Mouse (Mus musculus) gastrocnemius, adult 2 months (tissue): ENCODE data around the gene Apc2. TPM values are rescaled to one million over a fixed set of nuclear protein-coding genes. Genes with fewer than 3 reads are reported as not detected.

ENCODE experiments used
- DNase-seq: peaks from one replicate; pipeline ENCODE4 v3.0.0; 2022
- H3K27ac ChIP-seq: fragments of 200-600 bp; 2 replicates; pipeline ENCODE4 v1.8.1; 2022; ENCODE audit warnings: mild to moderate bottlenecking
- H3K4me3 ChIP-seq: fragments of 200-600 bp; 2 replicates; pipeline ENCODE4 v1.8.1; 2022; ENCODE audit warnings: mild to moderate bottlenecking, moderate library complexity
- CTCF ChIP-seq: fragments of 200-600 bp; IDR thresholded peaks from 2 replicates; pipeline ENCODE4 v1.8.1; 2022; ENCODE audit warnings: antibody characterized with exemption, mild to moderate bottlenecking, moderate library complexity
- intact Hi-C: fragments of 180-260 bp; cut with DNase I; formaldehyde crosslinking; loops from one replicate; pipeline ENCODE4 v1.15.1; 2025
- total RNA-seq, 2 experiments: library from RNA; stranded (reverse); gene quantifications; 2 replicates each; pipeline ENCODE4 v1.2.3; 2021

Gene Apc2
- total RNA-seq, 2 experiments from 2014 or later = 0.20 to 0.77 TPM

- Histone ChIP-seq H3K4me3 (no peak overlapping the region), H3K27ac (no peak overlapping the region)
- TF ChIP-seq CTCF = no peak
- no peak for DNase-seq
- intact Hi-C loops = no loop called here
These were observed 7.7 kb upstream of the Apc2 start for GRCm38 (mm10) chr10:80288097-80288496.

GRCm38 (mm10) chr10:80288657-80289056, 7.1 kb upstream of the Apc2 start:
- Histone ChIP-seq H3K27ac (no peak overlapping the region), H3K4me3 (no peak overlapping the region)
- 0 out of 2 replicates have a peak, but pooled peaks have one; percentile 8 for TF ChIP-seq CTCF
- intact Hi-C loops = no loop called here
- no peak for DNase-seq

DNA sequence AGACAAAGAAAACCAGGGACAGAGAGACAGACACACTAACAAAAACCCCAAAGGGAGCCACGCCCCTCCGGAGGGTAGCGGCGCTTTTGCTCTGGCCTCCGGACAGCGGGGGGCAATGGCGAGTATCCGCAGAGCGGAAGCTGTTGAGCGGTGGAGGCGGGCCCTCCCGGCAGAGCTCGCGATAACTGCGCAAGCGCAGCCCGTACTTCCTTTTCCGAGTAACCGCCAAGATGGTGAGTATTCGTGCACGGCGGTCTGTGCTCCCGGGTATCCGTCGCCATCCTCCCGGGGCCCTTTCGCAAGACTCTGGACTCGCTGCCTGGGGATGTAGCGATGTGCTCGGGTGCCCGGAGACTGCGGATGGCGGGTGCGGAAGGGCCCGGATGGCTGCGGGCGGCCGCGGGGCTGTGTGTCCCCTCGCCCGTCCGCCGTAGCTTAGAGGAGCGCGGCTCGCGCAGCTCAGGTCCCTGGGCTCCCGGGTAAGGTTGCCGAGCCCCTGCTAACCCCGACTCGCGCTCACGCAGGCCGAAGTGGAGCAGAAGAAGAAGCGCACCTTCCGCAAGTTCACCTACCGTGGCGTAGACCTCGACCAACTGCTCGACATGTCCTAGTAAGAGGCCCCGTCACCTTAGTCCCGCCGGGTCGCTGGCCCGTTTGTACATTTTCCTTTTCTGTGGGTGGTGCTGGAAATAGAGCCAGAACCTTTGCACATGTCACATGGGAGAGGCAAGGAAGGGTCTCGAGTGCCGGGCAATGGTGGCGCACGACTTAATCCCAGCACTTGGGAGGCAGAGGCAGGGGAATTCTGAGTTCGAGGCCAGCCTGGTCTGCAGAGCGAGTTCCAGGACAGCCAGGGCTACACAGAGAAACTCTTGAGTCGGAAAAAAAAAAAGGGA, 3.3 kb upstream of the Apc2 start, which contains the start of gene Rps15:
Rps15 (plus strand) TSS at position 203 of the 896 bp plus-strand sequence.
- DNase-seq = peak; percentile 97
- Histone ChIP-seq H3K4me3 (peak within 1 kb of the TSS; percentile 74), H3K27ac (peak within 1 kb of the TSS; percentile 92)
- TF ChIP-seq CTCF = peak; percentile 81
- intact Hi-C loops = loop anchor here (1.0 kb wide), 1 partner anchor 28 kb away; the partner anchor contains the start of gene 2310011J03Rik

DNA sequence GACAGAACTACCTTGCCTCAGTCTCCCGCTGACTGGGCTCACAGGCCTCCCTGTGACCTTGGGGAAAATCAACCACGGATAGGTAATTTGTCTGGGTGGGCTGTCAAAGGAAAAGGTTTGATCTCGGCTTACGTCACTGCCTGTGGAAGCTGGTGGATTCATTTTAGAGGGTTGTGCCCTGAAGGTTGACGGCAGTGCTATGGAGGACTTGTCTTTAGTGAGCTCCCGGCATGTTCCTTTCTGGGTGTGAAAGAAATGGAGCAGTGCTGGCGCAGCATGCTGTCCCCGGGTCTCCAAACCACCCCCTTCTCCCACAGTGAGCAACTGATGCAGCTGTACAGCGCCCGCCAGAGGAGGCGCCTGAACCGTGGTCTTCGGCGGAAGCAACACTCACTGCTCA, 2.5 kb upstream of the Apc2 start:
- no peak for TF ChIP-seq CTCF
- DNase-seq = no peak
- Histone ChIP-seq H3K4me3 (peak overlapping the region; percentile 74), H3K27ac (peak overlapping the region; percentile 92)
- intact Hi-C loops = no loop called here

DNA sequence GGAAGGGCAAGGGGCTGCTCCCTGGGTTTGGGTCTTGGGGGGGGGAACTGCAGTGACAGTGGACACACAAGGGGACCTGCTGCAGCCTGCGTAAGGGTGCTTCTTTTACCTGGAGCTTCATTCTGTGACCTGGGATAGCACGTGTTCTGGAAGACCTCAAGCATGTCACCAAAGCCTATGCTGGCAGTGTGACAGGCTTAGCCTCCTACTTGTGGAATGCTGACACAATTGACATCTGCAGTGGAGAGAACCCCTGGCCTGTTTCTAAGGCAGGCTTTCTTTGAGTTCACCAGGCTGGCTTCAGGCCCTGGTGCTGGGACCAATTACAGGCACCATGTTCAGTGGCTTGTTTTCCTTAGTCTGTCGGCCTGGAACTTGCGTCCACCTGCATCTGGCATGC, 1.5 kb upstream of the Apc2 start:
- no peak for TF ChIP-seq CTCF
- Histone ChIP-seq H3K4me3 (no peak overlapping the region), H3K27ac (no peak overlapping the region)
- intact Hi-C loops = loop anchor here (2.0 kb wide), 1 partner anchor 80 kb away; no protein-coding TSS in a partner anchor
- no peak for DNase-seq

- intact Hi-C loops = loop anchor here (1.0 to 2.0 kb wide), 2 partner anchors 53 to 80 kb away; partner anchors contain the start of gene Adamtsl5
- Histone ChIP-seq H3K4me3 (no peak overlapping the region), H3K27ac (peak overlapping the region; percentile 62; the same call in 1 of the 2 replicates)
- TF ChIP-seq CTCF = no peak
- no peak for DNase-seq
These were observed 931 bp upstream of the Apc2 start for GRCm38 (mm10) chr10:80294788-80295303.

- DNase-seq = no peak
- TF ChIP-seq CTCF = no peak
- intact Hi-C loops = no loop called here
- Histone ChIP-seq H3K4me3 (no peak overlapping the region), H3K27ac (no peak overlapping the region)
These were observed 1.0 kb downstream of the Apc2 start for GRCm38 (mm10) chr10:80296824-80297223.

- intact Hi-C loops = no loop called here
- H3K27ac ChIP-seq = no peak overlapping the region
- no peak for TF ChIP-seq CTCF
- H3K4me3 ChIP-seq = no peak overlapping the region
- no peak for DNase-seq
These were observed 1.9 kb downstream of the Apc2 start for GRCm38 (mm10) chr10:80297526-80298133.

DNA sequence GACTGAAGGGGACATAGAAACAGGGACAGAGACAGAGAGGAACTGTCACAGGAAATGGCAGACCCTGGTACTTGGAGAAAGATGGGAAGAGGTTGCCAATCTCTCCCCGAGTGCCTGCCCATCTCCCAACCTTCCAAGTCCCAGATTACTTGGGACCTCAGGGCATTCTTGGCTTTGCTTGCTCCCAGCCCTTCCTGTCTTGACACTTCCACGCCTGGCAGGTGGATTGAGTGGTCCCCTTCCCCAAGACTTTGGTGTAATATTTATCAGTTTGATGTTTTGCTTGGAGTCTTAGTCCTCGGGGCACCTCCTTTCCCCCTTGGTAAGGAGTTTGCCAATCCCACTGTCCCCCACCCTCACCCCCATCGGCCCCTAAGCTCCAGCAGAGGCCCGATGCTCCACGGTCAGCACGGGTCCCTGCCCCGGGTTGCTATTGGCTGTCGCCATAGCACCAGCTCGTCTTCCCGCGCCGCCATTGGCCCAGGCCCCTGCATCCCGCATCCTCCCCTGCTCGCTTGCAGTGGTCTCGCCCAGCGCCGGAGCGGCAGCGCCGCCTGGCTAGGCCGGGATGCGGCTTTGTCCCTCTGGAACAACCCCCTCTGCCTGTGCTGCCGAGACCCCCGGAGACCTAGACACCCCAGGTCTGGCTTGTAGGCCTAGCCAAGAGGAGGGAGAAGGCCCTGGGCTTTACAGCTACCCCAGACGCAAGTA, 2.9 kb downstream of the Apc2 start:
- no peak for TF ChIP-seq CTCF
- Histone ChIP-seq H3K4me3 (peak overlapping the region; percentile 36; the same call in 1 of the 2 replicates), H3K27ac (no peak overlapping the region)
- intact Hi-C loops = no loop called here
- peak; percentile 53 for DNase-seq

DNA sequence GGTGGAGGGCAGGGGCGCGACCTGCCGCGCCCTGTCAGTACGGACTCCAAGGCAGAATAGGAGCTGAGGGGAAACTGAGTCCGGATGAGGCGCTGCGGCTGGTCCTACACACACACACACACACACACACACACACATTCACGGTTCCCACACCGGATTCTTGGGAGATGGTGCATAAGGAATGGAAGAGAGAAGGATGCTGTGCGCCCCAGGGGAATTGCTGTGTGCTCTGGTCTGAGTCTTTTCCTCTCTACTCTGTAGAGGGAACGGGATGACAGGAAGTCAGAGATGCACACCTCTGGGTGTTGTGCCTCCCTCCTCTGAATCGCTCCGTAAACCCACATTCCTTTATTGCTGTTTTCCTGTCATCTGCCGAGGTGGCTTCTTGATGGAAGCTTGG, 3.5 kb downstream of the Apc2 start:
- intact Hi-C loops = no loop called here
- DNase-seq = no peak
- H3K27ac ChIP-seq = no peak overlapping the region
- TF ChIP-seq CTCF = no peak
- H3K4me3 ChIP-seq = peak overlapping the region; percentile 36; the same call in 1 of the 2 replicates

GRCm38 (mm10) chr10:80299824-80300223, 4.0 kb downstream of the Apc2 start:
- DNase-seq = no peak

GRCm38 (mm10) chr10:80300672-80301181, 5.0 kb downstream of the Apc2 start:
- no peak overlapping the region for H3K4me3 ChIP-seq
- intact Hi-C loops = no loop called here
- peak overlapping the region; percentile 75; the same call in 1 of the 2 replicates for H3K27ac ChIP-seq
- no peak for TF ChIP-seq CTCF
- DNase-seq = no peak

More at GRCm38 (mm10) chr10:80299824-80300223, 4.0 kb downstream of the Apc2 start:
- TF ChIP-seq CTCF = no peak
- no peak overlapping the region for H3K4me3 ChIP-seq
- H3K27ac ChIP-seq = no peak overlapping the region
- intact Hi-C loops = no loop called here
